Mouse (Mus musculus) cerebral cortex, adult 2 months (tissue): ENCODE data around the gene Gm30302.

ENCODE experiments used
- WGBS: fragments of 180-500 bp; shearing (Covaris S2); methylation state at CpG from one replicate; pipeline ENCODE4 v1.1.7; 2018; 5-methylcytosine and 5-hydroxymethylcytosine counted together

Gm30302 gene

GRCm38 (mm10) chr13:49798901-49799300, at the start of gene Gm30302:
Gm30302 (minus strand) TSS chr13:49799001.
- 87% methylated on average over 1 of the region's 1 CpGs for WGBS

- WGBS, result 81% methylated on average over 3 of the region's 3 CpGs
These were observed 48.0 kb upstream of the Gm30302 start for GRCm38 (mm10) chr13:49846751-49847150.

DNA sequence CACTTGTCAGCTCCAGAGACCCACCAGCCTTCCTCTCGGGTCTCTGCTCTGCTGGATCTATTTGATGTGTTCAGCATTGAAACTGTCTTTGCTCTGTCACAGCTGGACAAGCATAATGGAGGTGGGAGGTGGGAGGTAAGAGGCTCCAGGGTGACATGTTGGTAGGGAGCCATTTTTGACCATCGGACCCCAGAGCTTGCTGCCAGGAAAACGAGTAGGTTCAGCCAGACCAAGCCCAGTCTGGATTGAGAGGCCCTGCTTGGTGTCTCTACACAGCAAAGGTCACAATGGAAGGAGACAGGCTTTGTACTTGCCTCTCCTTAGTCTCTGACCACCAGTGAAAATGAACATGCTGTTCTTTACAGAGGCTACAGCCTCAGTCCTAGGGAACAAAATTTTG, 47.3 kb upstream of the Gm30302 start:
- WGBS, result 72% methylated on average over 3 of the region's 3 CpGs

DNA sequence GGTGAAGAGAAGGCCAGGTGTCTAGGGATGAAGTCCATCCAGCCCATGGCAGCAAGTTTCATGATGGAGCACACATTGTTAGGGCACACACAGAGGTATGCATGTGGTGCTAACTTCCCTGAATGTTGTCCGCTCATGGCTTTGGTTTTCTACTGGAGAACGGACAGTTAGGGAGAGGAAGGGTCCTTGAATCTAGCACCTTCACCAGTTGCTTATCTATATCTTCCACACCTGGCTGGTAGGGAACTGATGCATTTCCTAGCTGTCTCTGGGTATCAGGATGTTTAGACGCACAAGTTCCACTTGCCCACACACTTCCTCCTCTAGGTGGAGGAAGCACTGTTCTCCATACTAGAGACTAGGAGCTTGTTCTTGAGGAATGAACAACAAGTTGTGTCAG, 46.9 kb upstream of the Gm30302 start:
- 88% methylated on average over 3 of the region's 3 CpGs for WGBS

- 86% methylated on average over 5 of the region's 5 CpGs for whole genome bisulfite sequencing
These were observed 45.3 kb upstream of the Gm30302 start for GRCm38 (mm10) chr13:49844071-49844470.

DNA sequence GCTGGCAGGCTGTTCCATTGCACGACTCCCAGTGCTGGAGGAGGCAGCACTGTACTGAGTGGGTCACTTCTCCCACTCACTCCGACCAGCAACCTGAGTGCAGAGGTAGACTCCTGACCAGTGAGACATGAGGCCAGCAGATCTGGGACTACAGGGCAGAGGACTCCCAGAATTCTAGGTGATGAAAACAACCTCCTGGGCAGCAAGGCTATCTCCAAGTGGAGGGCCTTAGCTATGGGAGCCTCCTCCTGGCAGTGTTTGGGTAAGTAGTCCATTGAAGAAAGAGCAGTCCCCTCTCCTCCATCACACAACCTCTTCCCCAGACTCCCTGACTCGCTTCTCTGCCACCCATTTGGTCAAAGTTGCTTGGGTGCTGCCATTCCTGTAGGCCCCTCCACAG, 31.6 kb upstream of the Gm30302 start:
- 78% methylated on average over 3 of the region's 3 CpGs for WGBS

DNA sequence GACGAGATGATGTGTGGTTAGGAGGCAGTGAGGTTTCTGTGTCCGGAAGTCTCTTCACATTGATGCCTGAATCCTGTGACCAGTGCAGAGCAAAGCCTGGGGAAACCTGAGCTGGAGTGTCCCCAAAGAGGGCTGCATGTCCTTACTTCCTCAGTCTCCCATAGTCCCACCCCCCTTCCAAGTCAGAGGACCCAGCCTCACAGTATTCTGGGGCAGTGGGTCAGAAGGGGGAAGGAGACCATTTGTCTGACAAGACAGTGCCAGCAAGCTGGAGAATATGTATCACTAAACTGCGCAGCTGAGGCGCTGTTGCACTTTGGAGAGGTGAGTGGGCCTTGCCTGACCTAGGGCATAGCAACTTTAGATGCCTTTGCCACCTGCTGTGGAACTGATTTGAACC, 26.5 kb upstream of the Gm30302 start:
- 88% methylated on average over 4 of the region's 4 CpGs for WGBS

GRCm38 (mm10) chr13:49814958-49815357, 16.2 kb upstream of the Gm30302 start:
- 78% methylated on average over 3 of the region's 3 CpGs for WGBS

GRCm38 (mm10) chr13:49814420-49814819, 15.6 kb upstream of the Gm30302 start:
- 90% methylated on average over 4 of the region's 4 CpGs for WGBS

- 79% methylated on average over 1 of the region's 1 CpGs for WGBS
These were observed 8.3 kb upstream of the Gm30302 start for GRCm38 (mm10) chr13:49807146-49807545.

DNA sequence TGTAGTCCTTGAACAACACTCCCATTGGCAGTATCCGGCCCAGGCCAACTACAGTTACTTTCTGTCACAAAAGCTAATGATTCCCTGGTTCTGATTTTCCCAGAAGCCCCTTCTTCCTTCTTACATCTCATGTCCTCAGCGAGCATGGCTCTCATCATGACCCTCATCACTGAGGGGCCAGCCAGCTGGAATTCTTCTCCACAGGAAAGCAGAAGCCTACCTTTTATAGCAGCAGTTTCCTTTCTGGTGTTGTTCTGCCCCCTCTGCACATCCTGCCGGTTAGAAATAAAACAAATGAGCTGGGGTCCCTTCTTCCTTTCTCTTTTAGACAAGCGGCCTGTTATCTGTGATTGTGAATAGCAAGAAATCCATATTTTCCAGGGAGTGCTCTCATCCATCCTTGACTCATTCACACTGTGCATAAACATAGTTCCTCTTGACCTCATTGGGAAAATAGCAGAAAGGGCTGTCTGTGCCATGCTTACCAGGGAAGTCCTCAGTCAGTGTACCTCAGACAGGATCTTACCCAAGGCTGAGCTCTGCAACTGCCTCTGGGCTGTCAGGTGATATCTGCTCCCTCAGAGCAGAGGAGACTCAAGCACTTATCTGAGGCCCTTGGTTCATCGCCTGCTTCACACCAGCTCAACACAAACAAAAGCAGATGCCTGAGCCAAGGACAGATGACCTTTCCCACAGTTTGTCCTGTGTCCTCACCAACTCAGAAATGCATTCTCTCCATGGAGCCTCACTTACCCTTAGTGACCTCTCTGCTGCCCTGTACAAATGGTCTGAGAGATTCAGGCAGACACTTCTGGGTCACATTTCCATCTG, 10.0 kb downstream of the Gm30302 start:
- 69% methylated on average over 5 of the region's 5 CpGs for WGBS

GRCm38 (mm10) chr13:49783899-49784298, 14.9 kb downstream of the Gm30302 start:
- 67% methylated on average over 3 of the region's 3 CpGs for WGBS

DNA sequence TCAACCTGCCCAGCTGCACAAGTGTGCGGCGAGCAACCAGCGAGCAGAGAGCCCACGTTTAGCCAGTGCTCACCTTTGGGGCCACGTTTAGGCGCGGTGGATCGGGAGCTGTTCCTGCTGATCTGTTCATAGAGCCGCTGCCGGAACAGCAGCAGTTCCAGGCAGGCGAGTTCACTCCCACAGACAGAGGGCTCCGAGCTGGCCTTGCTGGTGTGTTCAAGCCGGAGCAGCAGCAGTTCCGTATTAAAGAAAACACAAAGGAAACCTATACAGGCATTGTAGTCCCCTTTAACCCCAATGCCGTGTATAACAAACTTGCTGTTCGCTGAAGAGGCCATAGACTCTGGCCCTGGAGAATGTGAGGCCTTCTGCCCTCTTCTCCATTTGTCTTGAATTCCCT, 29.7 kb downstream of the Gm30302 start:
- 89% methylated on average over 16 of the region's 16 CpGs for WGBS

GRCm38 (mm10) chr13:49768048-49768447, 30.8 kb downstream of the Gm30302 start:
- WGBS, result 96% methylated on average over 2 of the region's 2 CpGs

DNA sequence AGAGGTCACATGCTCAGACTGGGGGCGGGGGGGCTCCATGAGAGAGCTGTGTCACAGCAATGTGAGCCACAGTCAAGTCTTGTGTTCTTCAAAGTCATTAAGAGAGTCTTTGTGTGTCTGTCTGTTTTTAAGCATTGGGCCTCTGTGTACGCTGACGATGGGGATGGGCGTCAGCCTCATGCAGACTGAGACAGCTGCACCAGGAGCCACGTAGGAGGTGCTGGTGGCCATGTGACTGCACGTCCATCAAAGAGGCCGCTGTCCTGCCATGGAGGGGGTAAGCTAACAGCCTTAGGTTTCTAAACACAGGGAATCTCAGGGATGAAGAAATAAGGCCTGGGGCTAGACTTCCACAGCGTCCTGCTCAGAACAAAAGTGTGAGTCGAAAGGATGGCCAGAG, 32.5 kb downstream of the Gm30302 start:
- 57% methylated on average over 9 of the region's 9 CpGs for WGBS

- 86% methylated on average over 8 of the region's 8 CpGs for WGBS
These were observed 33.5 kb downstream of the Gm30302 start for GRCm38 (mm10) chr13:49765306-49765705.

GRCm38 (mm10) chr13:49762208-49762607, 36.6 kb downstream of the Gm30302 start:
- WGBS, result 87% methylated on average over 14 of the region's 14 CpGs

GRCm38 (mm10) chr13:49760675-49761074, 38.1 kb downstream of the Gm30302 start:
- WGBS, result 79% methylated on average over 1 of the region's 1 CpGs

GRCm38 (mm10) chr13:49757966-49758365, 40.8 kb downstream of the Gm30302 start:
- WGBS, result 80% methylated on average over 4 of the region's 4 CpGs

GRCm38 (mm10) chr13:49756591-49756990, 42.2 kb downstream of the Gm30302 start:
- 88% methylated on average over 9 of the region's 9 CpGs for WGBS

DNA sequence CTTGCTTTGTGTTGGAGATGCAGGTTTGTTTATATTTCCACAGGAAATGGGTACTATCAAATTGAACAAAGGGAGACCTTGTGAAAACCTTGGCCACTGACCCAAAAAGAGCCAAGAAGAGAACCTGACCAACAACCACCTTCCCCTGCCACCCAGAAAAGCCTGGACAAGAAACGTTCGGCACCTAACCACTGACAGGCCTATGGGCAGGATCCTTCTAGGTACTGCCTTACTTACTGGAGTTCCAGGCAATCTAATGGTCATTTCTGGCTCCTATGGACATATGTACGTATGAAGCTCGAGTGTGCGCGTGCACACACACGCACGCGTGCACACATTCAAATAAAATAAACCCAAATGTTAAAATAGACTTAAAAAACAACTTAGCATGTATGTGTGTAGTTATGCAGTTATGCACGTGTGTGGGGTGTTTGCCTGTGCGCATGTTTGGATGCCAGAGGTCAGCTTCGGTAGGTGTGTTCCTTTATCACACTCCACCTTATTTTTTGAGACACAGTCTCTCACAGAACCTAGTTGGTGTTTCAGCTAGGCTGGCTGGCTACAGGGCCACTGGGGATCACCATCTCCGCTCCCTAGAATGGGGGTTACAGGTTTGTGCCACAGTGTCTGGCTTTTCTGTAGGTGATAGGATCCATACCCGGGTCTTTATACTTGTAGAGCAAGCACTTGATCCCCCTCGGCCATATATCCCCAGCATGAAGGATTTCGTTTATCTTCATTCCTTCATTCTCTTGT, 57.3 kb downstream of the Gm30302 start:
- 93% methylated on average over 16 of the region's 16 CpGs for WGBS

DNA sequence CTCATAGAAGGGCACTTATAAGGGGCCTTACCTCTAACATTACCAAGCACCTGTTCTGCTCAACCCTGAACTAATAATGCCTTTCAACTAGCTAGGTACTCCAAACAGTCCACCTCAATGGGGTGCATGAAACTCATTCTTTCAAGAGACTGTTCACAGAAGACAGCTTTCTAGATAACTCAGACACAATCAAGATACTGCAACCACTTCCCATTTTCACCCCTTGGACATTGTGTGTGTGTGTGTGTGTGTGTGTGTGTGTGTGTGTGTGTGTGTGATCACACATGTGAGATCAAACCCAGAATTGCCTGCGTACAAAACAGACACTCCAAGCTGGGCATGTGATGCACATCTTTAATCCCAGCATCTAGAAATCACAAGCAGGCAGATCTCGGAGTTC, 60.8 kb downstream of the Gm30302 start:
- 96% methylated on average over 2 of the region's 2 CpGs for WGBS

GRCm38 (mm10) chr13:49736430-49736829, 62.4 kb downstream of the Gm30302 start:
- 87% methylated on average over 2 of the region's 2 CpGs for whole genome bisulfite sequencing
